Mouse (Mus musculus) kidney, postnatal 0 days (tissue): Measurements from ENCODE around the gene Adam17. TPM values are rescaled to one million over a fixed set of nuclear protein-coding genes. Genes with fewer than 3 reads are reported as not detected.

Source experiments
- ATAC-seq: fragments of 200-750 bp; cut with Nextera tagmentation; replicated peaks from 2 replicates; pipeline ENCODE4 v1.8.0; 2017; ENCODE audit warnings: low read depth, moderate number of reproducible peaks, moderate TSS enrichment, moderate library complexity; ENCODE audit not compliant: low FRiP score
- DNase-seq: peaks from one replicate; pipeline ENCODE4 v3.0.0-alpha.2; 2016; ENCODE audit warnings: low spot score
- H3K27ac ChIP-seq: fragments of 300-500 bp; sonication (generic); 2 replicates; pipeline ENCODE4 v1.5.1; 2014; ENCODE audit warnings: mild to moderate bottlenecking
- H3K27me3 ChIP-seq: fragments of 300-500 bp; sonication (generic); 2 replicates; pipeline ENCODE4 v1.6.1; 2014; ENCODE audit warnings: low read length, mixed read lengths; ENCODE audit not compliant: insufficient read depth
- H3K36me3 ChIP-seq: fragments of 300-500 bp; sonication (generic); 2 replicates; pipeline ENCODE4 v1.6.1; 2014; ENCODE audit warnings: low read length, mixed read lengths; ENCODE audit not compliant: insufficient read depth
- H3K4me1 ChIP-seq: fragments of 300-500 bp; sonication (generic); replicated peaks from 2 replicates; pipeline ENCODE4 v1.6.1; 2014; ENCODE audit warnings: antibody characterized with exemption, low read length, mixed read lengths; ENCODE audit not compliant: insufficient read depth
- H3K4me2 ChIP-seq: fragments of 300-500 bp; sonication (generic); 2 replicates; pipeline ENCODE4 v1.6.1; 2014; ENCODE audit warnings: mild to moderate bottlenecking, low read length, moderate library complexity, mixed read lengths
- H3K4me3 ChIP-seq: fragments of 300-500 bp; sonication (generic); replicated peaks from 2 replicates; pipeline ENCODE4 v1.5.1; 2014; ENCODE audit warnings: low read depth, low read length
- H3K9ac ChIP-seq: fragments of 300-500 bp; sonication (generic); 2 replicates; pipeline ENCODE4 v1.6.1; 2014; ENCODE audit warnings: low read depth, low read length
- H3K9me3 ChIP-seq: fragments of 300-500 bp; sonication (generic); replicated peaks from 2 replicates; pipeline ENCODE4 v1.6.1; 2016; ENCODE audit warnings: low read length, inconsistent platforms, mixed read lengths
- CTCF ChIP-seq: IDR thresholded peaks from 2 replicates; pipeline ENCODE4 v1.5.1; 2016; ENCODE audit warnings: antibody characterized with exemption, low read depth, mild to moderate bottlenecking, moderate library complexity
- WGBS: fragments of 180-500 bp; shearing (Covaris S2); extraction: QIAGEN DNeasy Blood & Tissue Kit; methylation state at CpG from one replicate; pipeline ENCODE4 v1.1.7; 2014; 5-methylcytosine and 5-hydroxymethylcytosine counted together
- polyA plus RNA-seq: library from polyadenylated mRNA; unstranded; fragments of >200 nt; fragmentation: Nextera tagmentation; extraction: Ambion mirVana; gene quantifications from 2 replicates; pipeline ENCODE4 v1.2.1, GENCODE M21; 2015

Gene Adam17
- polyA plus RNA-seq: 34.6 and 35.0 TPM in 2 replicates

DNA sequence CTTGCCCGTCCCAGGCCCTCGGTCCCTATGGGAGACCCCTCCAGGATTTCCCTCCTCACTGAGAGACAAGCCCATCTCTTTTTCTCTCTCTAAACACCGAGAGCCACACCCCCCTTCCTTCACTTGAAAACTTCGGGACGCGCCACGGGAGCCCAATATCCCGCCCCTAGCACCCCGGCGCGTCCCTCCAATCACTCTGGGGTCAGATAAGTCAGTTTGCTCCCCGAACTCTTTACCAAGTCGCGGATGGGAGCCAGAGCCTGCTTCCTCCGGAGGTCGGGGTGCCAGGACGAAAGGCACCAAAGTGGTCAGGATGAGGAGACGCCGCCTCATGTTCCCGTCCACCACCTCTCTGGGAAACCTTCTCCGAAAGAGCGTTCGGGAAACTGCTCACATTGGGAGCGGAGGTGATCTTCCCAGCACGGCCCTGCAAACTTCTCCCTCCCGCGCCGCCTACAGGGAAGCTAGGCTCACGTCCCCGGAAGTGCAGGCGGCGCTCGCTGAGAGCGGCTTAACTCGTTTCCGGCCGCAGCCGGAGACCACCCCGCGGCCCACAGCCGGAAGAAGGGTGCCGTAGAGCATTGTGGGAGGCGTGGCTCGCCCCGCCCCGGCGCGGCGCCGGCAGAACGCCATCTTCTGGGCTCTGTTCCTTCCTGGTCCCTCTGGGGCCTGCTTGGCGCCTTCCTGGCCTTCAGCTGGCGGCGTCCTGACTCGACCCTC lies at the start of gene Adam17:
Gene Adam17 (minus strand): TSS at position 533 of the 720 bp plus-strand sequence.
- Histone ChIP-seq H3K36me3 (no peaks in the 10 kb centered on the region), H3K4me1 (no peaks in the 10 kb centered on the region), H3K4me3 (peak within 1 kb of the TSS; percentile 69), H3K27me3 (no peaks in the 10 kb centered on the region), H3K4me2 (peak within 1 kb of the TSS; percentile 76), H3K9me3 (no peaks in the 10 kb centered on the region), H3K27ac (peak within 1 kb of the TSS; percentile 95), H3K9ac (peak within 1 kb of the TSS; percentile 82)
- TF ChIP-seq CTCF: peak; percentile 74
- peak; percentile 97 for ATAC-seq
- WGBS: under 1% methylated on average over 53 of the region's 55 CpGs
- DNase-seq: peak; percentile 99

DNA sequence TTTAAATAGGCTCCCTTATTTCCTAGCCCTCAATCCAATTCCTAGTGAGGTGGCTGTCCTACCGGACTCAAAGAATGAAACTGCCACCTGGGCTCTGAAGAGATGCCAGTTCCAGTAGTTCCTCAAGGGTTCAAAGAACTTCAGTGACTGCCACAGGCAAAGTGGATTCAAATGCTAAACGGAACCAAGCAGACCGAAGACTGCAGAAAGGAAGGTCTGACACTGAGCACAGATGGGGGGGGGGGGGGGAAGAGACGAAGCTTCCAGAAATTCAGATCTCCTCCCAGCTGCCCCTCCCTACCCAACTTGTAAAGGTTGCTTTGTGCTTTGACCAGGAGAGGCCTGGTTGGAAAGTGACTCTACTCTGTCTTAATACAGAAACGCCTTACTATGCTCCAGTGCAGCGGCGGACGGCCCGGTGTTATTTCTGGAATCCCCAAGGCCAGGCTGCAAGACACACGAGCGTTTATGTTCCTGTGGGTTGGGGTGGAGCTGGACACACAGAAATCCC lies 45.2 kb upstream of the Adam17 start:
- peak overlapping the region; percentile 73 for H3K27ac ChIP-seq
- TF ChIP-seq CTCF: no peak
- WGBS: 32% methylated on average over 11 of the region's 11 CpGs

DNA sequence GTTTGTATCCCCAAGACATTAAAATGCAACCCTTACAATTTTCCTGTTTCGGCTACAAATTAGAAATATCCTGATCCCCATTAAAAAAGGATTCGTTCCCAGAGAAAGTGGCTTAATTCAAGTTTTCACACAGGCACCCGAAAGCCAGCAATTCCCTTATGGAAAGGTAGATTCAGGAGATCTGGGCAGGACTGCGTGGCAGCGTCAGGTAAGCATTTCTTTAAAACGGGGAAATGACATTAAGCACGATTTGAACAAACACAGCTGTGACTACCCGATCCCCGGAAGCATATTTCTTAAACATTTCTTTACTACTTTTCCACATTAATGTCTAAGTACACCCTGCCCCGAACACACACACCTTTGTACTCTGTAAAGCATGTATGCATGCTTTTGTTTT lies 44.7 kb upstream of the Adam17 start:
- Histone ChIP-seq H3K4me3 (peak overlapping the region; percentile 94), H3K9ac (peak overlapping the region; percentile 54; the same call in 1 of the 2 replicates), H3K27me3 (no peaks in the 10 kb centered on the region), H3K9me3 (no peaks in the 10 kb centered on the region), H3K4me2 (peak overlapping the region; percentile 66), H3K27ac (peak overlapping the region; percentile 73), H3K4me1 (0 out of 2 replicates have a peak, but pooled peaks cover 5% of the 10 kb centered on the region), H3K36me3 (0 out of 2 replicates have a peak, but pooled peaks cover 4% of the 10 kb centered on the region)
- ATAC-seq: no peak
- 5% methylated on average over 10 of the region's 10 CpGs for WGBS
- DNase-seq: no peak
- no peak for TF ChIP-seq CTCF

More for the DNA sequence above, 45.2 kb upstream of the Adam17 start:
- Histone ChIP-seq H3K27me3 (no peaks in the 10 kb centered on the region), H3K36me3 (no peaks in the 10 kb centered on the region), H3K4me3 (peak overlapping the region; percentile 94; the same call in 1 of the 2 replicates), H3K9ac (no peak overlapping the region), H3K9me3 (no peaks in the 10 kb centered on the region), H3K4me1 (0 out of 2 replicates have a peak, but pooled peaks cover 5% of the 10 kb centered on the region), H3K4me2 (peak overlapping the region; percentile 66)
- ATAC-seq: no peak
- DNase-seq: no peak

DNA sequence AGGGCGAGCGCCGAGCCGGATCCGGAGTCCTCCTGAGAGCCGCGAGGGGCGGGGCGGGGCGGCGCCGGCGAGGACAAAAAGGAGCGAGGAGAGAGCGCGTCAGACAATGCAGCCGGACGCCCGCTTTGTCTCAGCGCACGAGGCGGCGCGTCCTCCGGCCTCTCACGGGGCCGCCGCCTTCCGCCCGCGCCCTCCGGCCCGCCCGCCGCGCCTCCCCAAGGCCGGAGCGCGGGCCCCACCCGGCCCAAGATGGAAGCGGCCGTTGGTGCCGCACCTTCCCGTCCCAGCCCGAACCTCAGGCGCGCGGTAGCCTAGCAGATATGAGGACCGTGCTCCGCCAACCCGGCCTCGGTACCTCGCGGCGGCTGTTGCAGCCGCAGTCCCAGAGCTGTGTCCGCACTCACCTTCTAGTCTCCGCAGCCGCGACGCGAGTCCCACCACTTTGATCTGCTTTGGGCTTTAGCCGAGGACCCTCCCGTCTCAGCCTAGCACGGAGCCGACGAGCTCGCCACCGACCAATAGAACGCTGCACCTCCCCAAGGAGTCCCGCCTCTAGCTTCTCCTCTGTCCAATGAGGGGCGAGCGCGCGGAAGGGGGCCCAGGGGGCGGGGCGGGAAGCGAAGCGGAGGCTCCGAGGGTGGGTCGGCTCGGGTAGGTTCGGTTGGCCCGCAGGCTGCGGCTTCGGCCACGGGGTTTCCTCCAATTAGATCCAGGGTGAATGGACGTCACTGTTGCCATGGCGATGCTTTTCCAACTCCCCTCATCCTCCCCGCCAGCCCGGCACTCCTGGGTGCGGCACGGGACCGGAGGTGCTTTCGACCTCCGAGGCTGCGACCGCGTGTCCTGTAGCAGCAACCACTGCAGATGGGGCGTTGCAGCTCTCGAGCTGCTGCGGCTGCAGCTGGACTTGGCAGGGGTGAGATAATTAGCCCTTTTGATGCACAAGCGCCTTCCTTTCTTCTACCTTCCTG lies 44.0 kb upstream of the Adam17 start, which contains the start of gene Ywhaq:
Gene Ywhaq (minus strand): TSS at position 538 of the 971 bp plus-strand sequence.
- peak; percentile 99 for ATAC-seq
- Histone ChIP-seq H3K36me3 (peaks cover 11% of the 10 kb centered on the region; the same call in 1 of the 2 replicates), H3K4me2 (peak within 1 kb of the TSS; percentile 77), H3K4me1 (0 out of 2 replicates have a peak, but pooled peaks cover 5% of the 10 kb centered on the region), H3K27ac (peak within 1 kb of the TSS; percentile 100), H3K27me3 (no peaks in the 10 kb centered on the region), H3K4me3 (peak within 1 kb of the TSS; percentile 94), H3K9ac (peak within 1 kb of the TSS; percentile 99), H3K9me3 (no peaks in the 10 kb centered on the region)
- under 1% methylated on average over 89 of the region's 103 CpGs for WGBS
- DNase-seq: peak; percentile 99
- TF ChIP-seq CTCF: no peak; the same call in 1 of the 2 replicates

DNA sequence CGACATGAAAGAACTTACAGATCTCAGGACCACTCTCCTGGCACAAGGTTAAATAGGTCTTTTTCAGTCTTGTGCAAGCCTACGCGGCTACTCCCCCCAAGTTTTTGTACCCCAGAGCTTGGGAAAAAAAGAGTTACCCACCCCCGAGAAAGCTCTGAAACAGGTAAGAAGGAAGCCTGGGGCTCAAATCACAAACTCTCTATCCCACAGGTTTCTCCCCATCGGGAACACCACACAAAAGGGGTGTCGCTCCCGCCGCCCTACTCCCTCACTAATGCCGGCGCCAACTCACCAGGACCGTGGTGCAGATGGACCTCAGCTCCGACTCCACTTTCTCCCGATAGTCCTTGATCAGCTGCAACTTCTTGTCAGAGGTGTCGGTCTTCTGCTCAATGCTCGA lies 43.1 kb upstream of the Adam17 start:
- peak overlapping the region; percentile 78 for H3K9ac ChIP-seq
- DNase-seq: no peak
- H3K4me1 ChIP-seq: 0 out of 2 replicates have a peak, but pooled peaks cover 5% of the 10 kb centered on the region
- peak overlapping the region; percentile 94 for H3K4me3 ChIP-seq
- no peak for ATAC-seq
- H3K4me2 ChIP-seq: peak overlapping the region; percentile 77
- peak overlapping the region; percentile 54; the same call in 1 of the 2 replicates for H3K27ac ChIP-seq
- H3K27me3 ChIP-seq: no peaks in the 10 kb centered on the region
- peaks cover 18% of the 10 kb centered on the region; the same call in 1 of the 2 replicates for H3K36me3 ChIP-seq
- WGBS: under 1% methylated on average over 14 of the region's 15 CpGs
- no peaks in the 10 kb centered on the region for H3K9me3 ChIP-seq
- no peak for TF ChIP-seq CTCF

DNA sequence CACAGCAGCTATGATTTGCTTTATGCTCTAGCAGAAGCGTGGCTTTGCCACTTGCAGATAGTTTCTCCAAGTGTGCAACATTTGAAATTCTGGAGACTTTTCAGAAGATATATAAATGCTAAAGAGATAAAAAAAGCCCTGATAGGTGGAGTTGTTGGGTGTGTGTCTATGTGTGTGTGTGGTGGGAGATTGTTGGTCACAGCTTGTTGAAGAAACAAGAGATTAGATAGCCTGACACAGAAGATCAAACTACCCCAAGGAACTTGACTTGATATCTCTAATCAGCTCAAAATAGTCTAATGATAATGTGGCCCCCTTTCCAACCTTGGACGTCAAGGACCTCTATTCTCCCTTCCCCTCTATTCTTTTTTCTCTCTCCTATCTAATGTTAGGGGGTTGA lies 37.2 kb upstream of the Adam17 start:
- Histone ChIP-seq H3K36me3 (peaks cover 47% of the 10 kb centered on the region), H3K27me3 (no peaks in the 10 kb centered on the region), H3K4me3 (no peak overlapping the region), H3K4me1 (0 out of 2 replicates have a peak, but pooled peaks cover 2% of the 10 kb centered on the region), H3K27ac (no peak overlapping the region), H3K9ac (no peak overlapping the region), H3K9me3 (no peaks in the 10 kb centered on the region), H3K4me2 (no peak overlapping the region)
- WGBS: 94% methylated on average over 2 of the region's 2 CpGs
- TF ChIP-seq CTCF: no peak
- ATAC-seq: no peak
- DNase-seq: no peak
